Mouse (Mus musculus) T-cell, adult 66 days (primary cell): Measurements from ENCODE around the gene Fam193a. TPM values are rescaled to one million over a fixed set of nuclear protein-coding genes. Genes with fewer than 3 reads are reported as not detected.

Experiments used
- total RNA-seq, 2 experiments: library from RNA; stranded (reverse); gene quantifications; 3 replicates in 1 of 2; 4 replicates in 1 of 2; pipeline ENCODE4 v1.2.4; 2023

Fam193a gene
- total RNA-seq = 10 to 100 TPM; 77.6 to 84.8 TPM

DNA sequence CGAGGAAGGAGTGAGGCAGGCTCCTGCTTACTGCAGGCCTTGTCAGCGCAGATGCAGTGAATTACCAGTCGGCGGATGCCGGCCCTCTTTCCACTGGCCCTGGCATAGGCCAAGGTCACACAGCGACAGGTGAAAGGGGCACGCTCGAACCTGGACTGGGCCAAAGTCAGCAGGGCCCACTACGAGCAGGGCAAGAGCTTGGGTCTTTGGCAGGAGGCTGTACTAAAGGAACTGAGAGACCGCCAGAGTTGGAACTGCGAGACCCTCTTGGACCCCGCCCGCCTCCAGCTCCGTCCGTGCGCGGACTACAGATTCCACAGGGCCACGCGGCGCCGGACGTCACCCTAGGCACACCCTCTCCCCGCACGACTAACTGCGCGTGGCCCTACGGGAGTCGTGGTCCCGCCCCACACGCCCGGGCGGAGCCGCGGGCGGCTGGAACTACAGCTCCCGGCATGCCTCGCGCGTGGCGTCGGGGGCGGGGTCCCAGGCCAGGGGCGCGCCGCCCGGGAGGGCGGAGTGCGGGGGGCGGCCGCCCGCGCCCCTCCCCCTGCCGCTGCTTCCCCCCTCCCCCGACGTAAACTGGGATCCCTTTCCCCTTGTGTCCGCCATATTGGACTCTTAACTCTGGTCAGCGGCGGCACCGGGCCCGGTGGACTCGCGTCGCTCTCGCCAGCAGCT lies at the start of gene Fam193a:
Gene Fam193a (plus strand): TSS at position 593 of the 681 bp plus-strand sequence.

GRCm38 (mm10) chr5:34336097-34336774 lies 33.5 kb upstream of the Fam193a start, which contains the start of gene Rnf4:
Gene Rnf4 (plus strand): TSS chr5:34336289.

DNA sequence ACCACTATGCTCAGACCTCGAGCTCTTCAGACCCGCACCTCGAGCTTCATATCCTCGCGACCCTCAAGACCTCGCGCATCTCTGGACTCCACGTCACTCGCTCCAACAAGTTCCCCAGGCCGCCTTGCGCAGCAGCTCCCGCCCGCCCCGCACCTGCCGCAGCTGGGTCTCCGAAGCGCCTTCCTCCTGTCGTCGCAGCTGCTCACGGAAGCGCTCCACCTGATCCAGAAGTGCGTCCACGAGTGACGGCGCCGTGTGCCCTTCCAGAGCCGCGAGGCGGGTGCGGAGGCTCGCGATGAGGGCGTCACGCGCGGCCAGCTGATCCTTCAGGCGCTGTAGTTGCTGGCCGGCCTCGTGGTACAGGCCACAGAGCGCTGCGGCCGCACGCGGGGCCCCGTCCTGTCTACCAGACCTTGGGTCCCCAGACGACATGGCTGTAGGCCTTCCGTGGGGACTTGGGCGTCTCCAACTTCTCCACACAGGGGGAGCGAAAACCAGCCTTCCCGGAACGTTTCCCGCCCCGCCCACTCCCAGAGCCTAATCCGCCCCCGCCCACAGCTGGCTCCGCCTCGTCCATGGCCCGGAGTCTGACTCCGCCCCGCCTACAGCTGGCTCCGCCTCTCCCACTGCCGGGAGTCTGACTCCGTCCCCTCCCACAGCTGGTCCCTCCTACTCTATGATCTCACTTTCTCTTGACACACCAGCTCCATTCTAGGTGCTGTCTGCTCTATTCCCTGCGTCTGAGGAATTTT lies 143.9 kb downstream of the Fam193a start, which contains the start of gene Tnip2:
Gene Tnip2 (minus strand): TSS at position 526 of the 752 bp plus-strand sequence.

GRCm38 (mm10) chr5:34525663-34526476 lies 156.1 kb downstream of the Fam193a start, which contains the start of gene Sh3bp2:
Gene Sh3bp2 (plus strand): TSS chr5:34525838.

Other genes with a start within 250 kb of the Fam193a start
- gene Poln, start 200.5 kb upstream of the Fam193a start, total RNA-seq = 1 to 10 TPM in 1 of 2 experiments, under 1 TPM in 1; 0.82 to 1.2 TPM
- gene Haus3, start 200.4 kb upstream of the Fam193a start, total RNA-seq = 10 to 100 TPM; 55.3 to 57.4 TPM
- gene Mxd4, start 182.2 kb upstream of the Fam193a start, total RNA-seq = 100 to 1,000 TPM; 100 to 105 TPM
- under 1 TPM; 0.86 to 0.93 TPM for gene Zfyve28, start 81.5 kb upstream of the Fam193a start, total RNA-seq
- gene Cfap99, start 81.3 kb upstream of the Fam193a start, total RNA-seq = not detected
- gene Rnf4, start 33.6 kb upstream of the Fam193a start, total RNA-seq = 100 to 1,000 TPM; 287 to 292 TPM
- gene Tnip2, start 144.1 kb downstream of the Fam193a start, total RNA-seq = 10 to 100 TPM; 16.2 to 18.7 TPM
- gene Sh3bp2, start 155.9 kb downstream of the Fam193a start, total RNA-seq = 1 to 10 TPM; 7.2 to 9.7 TPM
- gene Add1, start 203.7 kb downstream of the Fam193a start, total RNA-seq = 100 to 1,000 TPM; 319 to 323 TPM